Mouse (Mus musculus) 416B (cell line): ENCODE measurements at regions not wholly inside any gene's neighbourhood (a gene's known extent, or its start where the extent isn't known, plus 50 kb on each side); places are given as distances from the start of the nearest gene placed in this dataset.

Source experiments
- DNase-seq: peaks from one replicate; pipeline ENCODE4 v3.0.0; 2011; ENCODE audit warnings: low read depth

GRCm38 (mm10) chr10:113161486-113161885 lies 232.7 kb upstream of the Atxn7l3b start:
- no peak for DNase-seq

GRCm38 (mm10) chr10:113160055-113160454 lies 231.3 kb upstream of the Atxn7l3b start:
- DNase-seq: no peak

DNA sequence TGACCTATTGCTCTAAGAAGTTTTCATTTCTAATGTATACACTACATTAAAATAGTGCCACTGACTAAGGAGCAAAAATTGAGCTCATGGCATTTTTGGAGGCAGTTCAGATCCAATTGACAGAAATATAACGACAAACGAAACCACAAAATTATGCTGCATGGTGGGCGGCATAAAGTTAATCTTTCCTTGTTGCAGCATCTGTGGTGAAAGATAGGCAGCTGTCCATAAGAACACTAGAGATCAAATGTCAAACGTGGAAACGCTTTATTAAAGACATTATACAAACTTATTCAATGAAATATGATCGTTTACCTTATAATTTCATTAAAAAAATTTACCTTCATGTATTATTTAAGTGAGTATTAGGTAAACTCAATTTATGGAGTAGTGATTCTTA lies 230.2 kb upstream of the Atxn7l3b start:
- no peak for DNase-seq

- no peak for DNase-seq
Measured at GRCm38 (mm10) chr10:113141606-113142005, 212.8 kb upstream of the Atxn7l3b start.

DNA sequence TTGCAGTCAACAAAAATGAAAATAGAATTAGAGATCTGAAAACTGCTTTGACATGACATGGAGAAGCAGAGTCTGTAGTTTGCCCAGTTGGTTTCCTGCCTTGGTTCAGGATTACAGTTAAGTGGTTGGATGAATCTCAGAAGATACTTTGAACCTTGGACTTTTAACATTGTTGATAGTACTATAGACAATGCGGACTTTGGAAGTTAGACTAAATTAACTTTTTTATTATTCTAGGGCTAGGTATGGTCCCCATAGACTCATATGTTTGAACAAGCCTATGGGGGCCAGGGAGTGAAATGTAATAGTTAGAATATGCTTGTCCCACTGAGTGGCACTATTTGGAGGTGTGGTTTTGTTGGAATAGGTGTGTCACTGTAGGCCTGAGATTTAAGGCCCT lies 186.2 kb upstream of the Atxn7l3b start:
- no peak for DNase-seq

GRCm38 (mm10) chr10:113105771-113106430 lies 177.1 kb upstream of the Atxn7l3b start:
- DNase-seq: peak; percentile 5

GRCm38 (mm10) chr10:113105301-113105700 lies 176.5 kb upstream of the Atxn7l3b start:
- DNase-seq: peak; percentile 10
